Mouse (Mus musculus) E14TG2a.4 (cell line): ENCODE results near the gene Tead1.

Experiments
- H3K27me3 ChIP-seq: 2 replicates; pipeline ENCODE4 v1.6.1; 2014; ENCODE audit warnings: low read length, control low read depth; ENCODE audit not compliant: insufficient read depth
- H3K36me3 ChIP-seq: 2 replicates; pipeline ENCODE4 v1.6.1; 2014; ENCODE audit warnings: low read length, control low read depth; ENCODE audit not compliant: insufficient read depth
- H3K4me1 ChIP-seq: replicated peaks from 2 replicates; pipeline ENCODE4 v1.6.1; 2014; ENCODE audit warnings: low read depth, low read length, control low read depth
- H3K4me3 ChIP-seq: replicated peaks from 2 replicates; pipeline ENCODE4 v1.5.1; 2014; ENCODE audit warnings: mild to moderate bottlenecking, low read length
- H3K9me3 ChIP-seq: 2 replicates; pipeline ENCODE4 v1.6.1; 2014; ENCODE audit warnings: low read length, control low read depth
- CTCF ChIP-seq: conservative IDR thresholded peaks from 2 replicates; pipeline ENCODE4 v1.5.1; 2014; ENCODE audit warnings: low read length
- NANOG ChIP-seq: IDR thresholded peaks from 2 replicates; pipeline ENCODE4 v1.6.1; 2014; ENCODE audit warnings: borderline replicate concordance, low read length, mixed read lengths
- POU5F1 ChIP-seq: IDR thresholded peaks from 2 replicates; pipeline ENCODE4 v1.6.1; 2014; ENCODE audit warnings: low read length, borderline replicate concordance

The Tead1 gene

GRCm38 (mm10) chr7:112859887-112860286 lies 180.8 kb downstream of the Tead1 start:
- TF ChIP-seq NANOG (no peak), CTCF (no peak), POU5F1 (no peak)
- Histone ChIP-seq H3K4me3 (no peak overlapping the region), H3K27me3 (no peaks in the 10 kb centered on the region), H3K36me3 (peaks cover 78% of the 10 kb centered on the region), H3K4me1 (peaks cover 27% of the 10 kb centered on the region), H3K9me3 (no peaks in the 10 kb centered on the region)

- no peaks in the 10 kb centered on the region for H3K9me3 ChIP-seq
- peaks cover 22% of the 10 kb centered on the region for H3K4me1 ChIP-seq
- peaks cover 89% of the 10 kb centered on the region for H3K36me3 ChIP-seq
- no peak for TF ChIP-seq POU5F1
- no peak for TF ChIP-seq NANOG
- TF ChIP-seq CTCF: no peak
- no peak overlapping the region for H3K4me3 ChIP-seq
- no peaks in the 10 kb centered on the region for H3K27me3 ChIP-seq
Measured at GRCm38 (mm10) chr7:112862086-112862485, 183.0 kb downstream of the Tead1 start.

GRCm38 (mm10) chr7:112864188-112864587 lies 185.1 kb downstream of the Tead1 start:
- TF ChIP-seq CTCF: no peak
- TF ChIP-seq POU5F1: no peak
- TF ChIP-seq NANOG: no peak

GRCm38 (mm10) chr7:112865739-112866138 lies 186.6 kb downstream of the Tead1 start:
- Histone ChIP-seq H3K4me3 (no peak overlapping the region), H3K36me3 (peaks cover 88% of the 10 kb centered on the region), H3K4me1 (peaks cover 43% of the 10 kb centered on the region), H3K27me3 (no peaks in the 10 kb centered on the region), H3K9me3 (no peaks in the 10 kb centered on the region)
- TF ChIP-seq POU5F1 (no peak), NANOG (no peak), CTCF (peak; percentile 77)

More at GRCm38 (mm10) chr7:112864188-112864587, 185.1 kb downstream of the Tead1 start:
- Histone ChIP-seq H3K4me3 (no peak overlapping the region), H3K9me3 (no peaks in the 10 kb centered on the region), H3K27me3 (no peaks in the 10 kb centered on the region), H3K4me1 (peaks cover 40% of the 10 kb centered on the region), H3K36me3 (peaks cover 85% of the 10 kb centered on the region)

GRCm38 (mm10) chr7:112868551-112869465 lies 189.7 kb downstream of the Tead1 start:
- H3K4me1 ChIP-seq: peaks cover 38% of the 10 kb centered on the region

GRCm38 (mm10) chr7:112871752-112872151 lies 192.6 kb downstream of the Tead1 start:
- TF ChIP-seq NANOG (no peak), CTCF (no peak)
- H3K36me3 ChIP-seq: peaks cover 91% of the 10 kb centered on the region
- H3K4me3 ChIP-seq: no peak overlapping the region
- H3K9me3 ChIP-seq: no peaks in the 10 kb centered on the region
- H3K27me3 ChIP-seq: no peaks in the 10 kb centered on the region
- H3K4me1 ChIP-seq: peaks cover 36% of the 10 kb centered on the region

More at GRCm38 (mm10) chr7:112868551-112869465, 189.7 kb downstream of the Tead1 start:
- no peaks in the 10 kb centered on the region for H3K27me3 ChIP-seq
- TF ChIP-seq NANOG (no peak), CTCF (peak; percentile 82), POU5F1 (no peak)
- H3K36me3 ChIP-seq: peaks cover 89% of the 10 kb centered on the region
- H3K9me3 ChIP-seq: no peaks in the 10 kb centered on the region
- H3K4me3 ChIP-seq: no peak overlapping the region

- Histone ChIP-seq H3K9me3 (no peaks in the 10 kb centered on the region), H3K4me1 (peaks cover 28% of the 10 kb centered on the region), H3K36me3 (peaks cover 92% of the 10 kb centered on the region), H3K27me3 (no peaks in the 10 kb centered on the region), H3K4me3 (no peak overlapping the region)
- TF ChIP-seq NANOG (no peak), POU5F1 (no peak), CTCF (no peak)
Measured at GRCm38 (mm10) chr7:112872435-112873196, 193.5 kb downstream of the Tead1 start.

GRCm38 (mm10) chr7:112876128-112876527 lies 197.0 kb downstream of the Tead1 start:
- Histone ChIP-seq H3K36me3 (peaks cover 93% of the 10 kb centered on the region), H3K4me1 (peaks cover 15% of the 10 kb centered on the region), H3K4me3 (no peak overlapping the region), H3K27me3 (no peaks in the 10 kb centered on the region), H3K9me3 (no peaks in the 10 kb centered on the region)
- TF ChIP-seq CTCF (no peak), POU5F1 (no peak)
